Mouse (Mus musculus) retina, postnatal 1 day (tissue): ENCODE measurements around the gene Lrfn4.

Experiments
- DNase-seq: peaks from one replicate; pipeline ENCODE4 v3.0.0-alpha.2; 2012

Lrfn4 gene

DNA sequence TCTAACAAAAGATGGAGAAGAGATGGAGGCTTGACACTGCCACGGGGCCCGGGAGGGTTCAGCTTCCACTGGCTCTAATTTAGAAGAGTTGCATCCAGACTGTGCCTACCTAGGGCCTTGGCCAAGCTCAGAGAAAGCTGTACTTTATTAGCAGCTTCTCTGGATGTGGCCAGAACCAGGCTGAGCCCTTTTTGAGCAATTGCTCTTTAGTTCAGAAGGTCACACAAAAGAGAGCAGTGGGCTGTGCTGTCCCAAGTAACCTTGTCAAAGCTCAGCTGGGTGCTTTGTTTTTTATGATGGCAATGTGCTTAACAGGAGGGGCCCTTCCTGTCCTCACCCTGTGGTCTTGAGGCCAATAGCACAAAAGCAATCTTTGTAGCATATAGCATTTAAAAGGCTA, 47.8 kb downstream of the Lrfn4 start:
- no peak for DNase-seq

DNA sequence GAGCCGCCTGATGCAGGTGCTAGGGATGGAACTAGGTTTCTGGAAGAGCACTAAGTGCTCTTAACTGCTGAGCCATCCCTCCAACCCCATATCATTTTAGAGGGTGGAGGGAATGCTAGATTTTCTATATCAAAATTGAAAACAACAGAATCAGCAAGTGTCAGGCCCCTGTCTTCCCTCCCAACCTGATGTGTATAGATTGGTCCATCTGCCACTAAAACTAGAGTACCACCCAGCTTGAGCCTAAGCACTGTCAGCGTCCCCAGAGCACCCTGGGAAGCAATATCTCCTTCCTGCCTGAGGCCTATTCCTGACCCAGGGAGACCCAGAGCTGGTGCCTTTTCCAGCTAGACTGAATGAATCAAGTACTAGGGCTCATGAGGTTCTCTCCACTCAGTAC, 48.6 kb downstream of the Lrfn4 start:
- DNase-seq = no peak

DNA sequence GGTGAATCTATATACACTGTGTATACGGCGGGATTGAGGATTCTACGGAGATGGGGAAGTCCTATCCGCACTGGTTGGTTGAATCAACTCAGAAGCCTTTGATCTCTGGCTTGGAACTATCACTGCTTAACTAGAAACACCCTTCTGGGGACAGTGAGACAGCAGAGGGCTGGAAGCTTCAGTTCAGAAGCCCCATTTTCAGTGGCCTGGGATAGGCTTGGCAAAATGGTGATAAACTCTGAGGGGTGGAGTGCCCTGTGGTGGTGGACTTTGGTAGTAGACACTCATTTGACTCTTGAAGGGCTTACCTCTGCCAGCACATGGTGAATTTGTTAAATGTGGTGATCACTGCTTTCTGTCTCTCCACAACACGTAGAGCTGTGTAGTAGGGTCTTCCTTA, 49.8 kb downstream of the Lrfn4 start:
- no peak for DNase-seq
